Mouse (Mus musculus): ENCODE results near the gene Orai1. TPM values are rescaled to one million over a fixed set of nuclear protein-coding genes. Genes with fewer than 3 reads are reported as not detected.
"Not testable (repeated sequence)": the region's sequence is repeated elsewhere in the genome, so short reads cannot be mapped to it uniquely, and the experiment has no call there.

Gene Orai1
- 16.8 and 19.1 TPM in 2 replicates for polyA plus RNA-seq (2015; fragmentation: Nextera tagmentation; extraction: Ambion mirVana)

GRCm38 (mm10) chr5:123014753-123015701 is at the start of gene Orai1:
Orai1 (plus strand) TSS chr5:123015074.
- WGBS = under 1% methylated on average over 102 of the region's 106 CpGs
- Histone ChIP-seq H3K36me3 (ENCODE audit: control insufficient read depth, insufficient read depth) (no peaks in the 10 kb centered on the region), H3K9ac (ENCODE audit: low read length) (peak within 1 kb of the TSS; percentile 91), H3K27ac (ENCODE audit: low read length) (peak within 1 kb of the TSS; percentile 95), H3K4me1 (ENCODE audit: control insufficient read depth, insufficient read depth, low read length) (peaks cover 48% of the 10 kb centered on the region), H3K4me2 (ENCODE audit: low read depth, low read length) (peak within 1 kb of the TSS; percentile 71), H3K4me3 (ENCODE audit: low read length) (peak within 1 kb of the TSS; percentile 69), H3K9me3 (replicated peaks; ENCODE audit: control insufficient read depth, low read length) (no peaks in the 10 kb centered on the region), H3K27me3 (ENCODE audit: control insufficient read depth, insufficient read depth, low read length) (no peaks in the 10 kb centered on the region)
- ATAC-seq (replicated peaks; ENCODE audit: extremely low read depth, insufficient read depth, low FRiP score) = peak; percentile 94

GRCm38 (mm10) chr5:122965427-122965826 is 49.4 kb upstream of the Orai1 start:
- WGBS = 78% methylated on average over 11 of the region's 11 CpGs
- H3K27ac ChIP-seq (ENCODE audit: low read length) = no peak overlapping the region
- H3K9ac ChIP-seq (ENCODE audit: low read length) = no peak overlapping the region
- no peaks in the 10 kb centered on the region for H3K27me3 ChIP-seq (ENCODE audit: control insufficient read depth, insufficient read depth, low read length)
- no peaks in the 10 kb centered on the region for H3K4me1 ChIP-seq (ENCODE audit: control insufficient read depth, insufficient read depth, low read length)
- H3K9me3 ChIP-seq (replicated peaks; ENCODE audit: control insufficient read depth, low read length) = no peaks in the 10 kb centered on the region
- H3K36me3 ChIP-seq (ENCODE audit: control insufficient read depth, insufficient read depth) = no peaks in the 10 kb centered on the region
- ATAC-seq (replicated peaks; ENCODE audit: extremely low read depth, insufficient read depth, low FRiP score) = no peak
- no peak overlapping the region for H3K4me2 ChIP-seq (ENCODE audit: low read depth, low read length)
- H3K4me3 ChIP-seq (ENCODE audit: low read length) = no peak overlapping the region

GRCm38 (mm10) chr5:122968322-122968721 is 46.6 kb upstream of the Orai1 start:
- Histone ChIP-seq H3K9ac (ENCODE audit: low read length) (no peak overlapping the region), H3K4me2 (ENCODE audit: low read depth, low read length) (no peak overlapping the region), H3K27ac (ENCODE audit: low read length) (no peak overlapping the region), H3K36me3 (ENCODE audit: control insufficient read depth, insufficient read depth) (no peaks in the 10 kb centered on the region), H3K9me3 (replicated peaks; ENCODE audit: control insufficient read depth, low read length) (no peaks in the 10 kb centered on the region), H3K27me3 (ENCODE audit: control insufficient read depth, insufficient read depth, low read length) (no peaks in the 10 kb centered on the region), H3K4me1 (ENCODE audit: control insufficient read depth, insufficient read depth, low read length) (no peaks in the 10 kb centered on the region), H3K4me3 (ENCODE audit: low read length) (no peak overlapping the region)
- ATAC-seq (replicated peaks; ENCODE audit: extremely low read depth, insufficient read depth, low FRiP score) = peak; percentile 60; the same call in 1 of the 2 replicates
- 25% methylated on average over 4 of the region's 4 CpGs for WGBS

- H3K9me3 ChIP-seq (replicated peaks; ENCODE audit: control insufficient read depth, low read length) = no peaks in the 10 kb centered on the region
- no peaks in the 10 kb centered on the region for H3K36me3 ChIP-seq (ENCODE audit: control insufficient read depth, insufficient read depth)
- H3K9ac ChIP-seq (ENCODE audit: low read length) = no peak overlapping the region
- no peak overlapping the region for H3K27ac ChIP-seq (ENCODE audit: low read length)
- no peak overlapping the region for H3K4me2 ChIP-seq (ENCODE audit: low read depth, low read length)
- WGBS = 74% methylated on average over 5 of the region's 5 CpGs
- ATAC-seq (replicated peaks; ENCODE audit: extremely low read depth, insufficient read depth, low FRiP score) = no peak
- H3K4me3 ChIP-seq (ENCODE audit: low read length) = no peak overlapping the region
- H3K27me3 ChIP-seq (ENCODE audit: control insufficient read depth, insufficient read depth, low read length) = no peaks in the 10 kb centered on the region
- no peaks in the 10 kb centered on the region for H3K4me1 ChIP-seq (ENCODE audit: control insufficient read depth, insufficient read depth, low read length)
These were observed 44.8 kb upstream of the Orai1 start for GRCm38 (mm10) chr5:122970056-122970455.

GRCm38 (mm10) chr5:122971438-122971837 is 43.4 kb upstream of the Orai1 start:
- ATAC-seq (replicated peaks; ENCODE audit: extremely low read depth, insufficient read depth, low FRiP score) = no peak
- no peak overlapping the region for H3K9ac ChIP-seq (ENCODE audit: low read length)
- H3K27me3 ChIP-seq (ENCODE audit: control insufficient read depth, insufficient read depth, low read length) = no peaks in the 10 kb centered on the region
- H3K4me1 ChIP-seq (ENCODE audit: control insufficient read depth, insufficient read depth, low read length) = no peaks in the 10 kb centered on the region
- H3K36me3 ChIP-seq (ENCODE audit: control insufficient read depth, insufficient read depth) = no peaks in the 10 kb centered on the region
- H3K9me3 ChIP-seq (replicated peaks; ENCODE audit: control insufficient read depth, low read length) = no peaks in the 10 kb centered on the region
- H3K4me2 ChIP-seq (ENCODE audit: low read depth, low read length) = no peak overlapping the region
- H3K4me3 ChIP-seq (ENCODE audit: low read length) = no peak overlapping the region
- 83% methylated on average over 4 of the region's 4 CpGs for WGBS
- H3K27ac ChIP-seq (ENCODE audit: low read length) = no peak overlapping the region

- Histone ChIP-seq H3K4me1 (ENCODE audit: control insufficient read depth, insufficient read depth, low read length) (no peaks in the 10 kb centered on the region), H3K27me3 (ENCODE audit: control insufficient read depth, insufficient read depth, low read length) (no peaks in the 10 kb centered on the region), H3K27ac (ENCODE audit: low read length) (no peak overlapping the region), H3K4me3 (ENCODE audit: low read length) (no peak overlapping the region), H3K9ac (ENCODE audit: low read length) (no peak overlapping the region), H3K36me3 (ENCODE audit: control insufficient read depth, insufficient read depth) (no peaks in the 10 kb centered on the region), H3K4me2 (ENCODE audit: low read depth, low read length) (no peak overlapping the region), H3K9me3 (replicated peaks; ENCODE audit: control insufficient read depth, low read length) (no peaks in the 10 kb centered on the region)
- 75% methylated on average over 9 of the region's 9 CpGs for WGBS
- no peak for ATAC-seq (replicated peaks; ENCODE audit: extremely low read depth, insufficient read depth, low FRiP score)
These were observed 42.8 kb upstream of the Orai1 start for GRCm38 (mm10) chr5:122972116-122972515.

- H3K36me3 ChIP-seq (ENCODE audit: control insufficient read depth, insufficient read depth); H3K4me1 ChIP-seq (ENCODE audit: control insufficient read depth, insufficient read depth, low read length); H3K9ac ChIP-seq (ENCODE audit: low read length); H3K9me3 ChIP-seq (replicated peaks; ENCODE audit: control insufficient read depth, low read length); ATAC-seq (replicated peaks; ENCODE audit: extremely low read depth, insufficient read depth, low FRiP score); H3K27me3 ChIP-seq (ENCODE audit: control insufficient read depth, insufficient read depth, low read length); H3K27ac ChIP-seq (ENCODE audit: low read length); H3K4me2 ChIP-seq (ENCODE audit: low read depth, low read length); H3K4me3 ChIP-seq (ENCODE audit: low read length): not testable (repeated sequence)
- whole genome bisulfite sequencing = 94% methylated on average over 4 of the region's 4 CpGs
These were observed 40.2 kb upstream of the Orai1 start for GRCm38 (mm10) chr5:122974701-122975100.

- Histone ChIP-seq H3K36me3 (ENCODE audit: control insufficient read depth, insufficient read depth) (no peaks in the 10 kb centered on the region), H3K27ac (ENCODE audit: low read length) (no peak overlapping the region), H3K4me2 (ENCODE audit: low read depth, low read length) (no peak overlapping the region), H3K9me3 (replicated peaks; ENCODE audit: control insufficient read depth, low read length) (no peaks in the 10 kb centered on the region), H3K4me1 (ENCODE audit: control insufficient read depth, insufficient read depth, low read length) (peaks cover 9% of the 10 kb centered on the region), H3K27me3 (ENCODE audit: control insufficient read depth, insufficient read depth, low read length) (no peaks in the 10 kb centered on the region), H3K4me3 (ENCODE audit: low read length) (no peak overlapping the region), H3K9ac (ENCODE audit: low read length) (0 out of 2 replicates have a peak overlapping the region, but pooled peaks have one; percentile 16)
- WGBS = 38% methylated on average over 8 of the region's 8 CpGs
- no peak for ATAC-seq (replicated peaks; ENCODE audit: extremely low read depth, insufficient read depth, low FRiP score)
These were observed 35.9 kb upstream of the Orai1 start for GRCm38 (mm10) chr5:122978970-122979369.

- Histone ChIP-seq H3K9me3 (replicated peaks; ENCODE audit: control insufficient read depth, low read length) (no peaks in the 10 kb centered on the region), H3K36me3 (ENCODE audit: control insufficient read depth, insufficient read depth) (no peaks in the 10 kb centered on the region), H3K4me1 (ENCODE audit: control insufficient read depth, insufficient read depth, low read length) (peaks cover 15% of the 10 kb centered on the region), H3K27ac (ENCODE audit: low read length) (no peak overlapping the region), H3K9ac (ENCODE audit: low read length) (no peak overlapping the region), H3K4me2 (ENCODE audit: low read depth, low read length) (no peak overlapping the region), H3K27me3 (ENCODE audit: control insufficient read depth, insufficient read depth, low read length) (no peaks in the 10 kb centered on the region), H3K4me3 (ENCODE audit: low read length) (no peak overlapping the region)
- WGBS = 90% methylated on average over 5 of the region's 5 CpGs
- no peak for ATAC-seq (replicated peaks; ENCODE audit: extremely low read depth, insufficient read depth, low FRiP score)
These were observed 30.4 kb upstream of the Orai1 start for GRCm38 (mm10) chr5:122984483-122984882.
